Mouse (Mus musculus): ENCODE results near the gene Tmprss6. TPM values are rescaled to one million over a fixed set of nuclear protein-coding genes. Genes with fewer than 3 reads are reported as not detected.

Tmprss6 gene
- total RNA-seq, 2 experiments from 2014 or later, result not detected

- DNase-seq (ENCODE audit: low spot score), result peak; percentile 45
- intact Hi-C loops (cut with DNase I), result no loop called here
These were observed 66.5 kb downstream of the Tmprss6 start for GRCm38 (mm10) chr15:78401921-78402320.

- intact Hi-C loops (cut with DNase I), result no loop called here
These were observed 67.1 kb downstream of the Tmprss6 start for GRCm38 (mm10) chr15:78401345-78401744.

GRCm38 (mm10) chr15:78395478-78395962 lies 72.9 kb downstream of the Tmprss6 start, which contains the start of gene Tex33:
TSS of gene Tex33 (minus strand) at chr15:78395912.
- intact Hi-C loops (cut with DNase I), result no loop called here
- DNase-seq (ENCODE audit: low spot score), result no peak

More at GRCm38 (mm10) chr15:78401345-78401744, 67.1 kb downstream of the Tmprss6 start:
- no peak for DNase-seq (ENCODE audit: low spot score)

GRCm38 (mm10) chr15:78390855-78391254 lies 77.6 kb downstream of the Tmprss6 start:
- no peak for DNase-seq (ENCODE audit: low spot score)
- intact Hi-C loops (cut with DNase I), result no loop called here

Other genes with a start within 250 kb of the Tmprss6 start
- 1 to 10 TPM; 2.2 to 2.7 TPM for gene Ncf4, start 223.8 kb downstream of the Tmprss6 start, total RNA-seq (2021)
- 1 to 10 TPM in 1 of 2 experiments, under 1 TPM in 1; 0.89 to 1.4 TPM for gene Csf2rb2, start 162.9 kb downstream of the Tmprss6 start, total RNA-seq (2021)
- gene Csf2rb, start 142.9 kb downstream of the Tmprss6 start, total RNA-seq (2021), result 1 to 10 TPM; 2.5 TPM
- gene Tex33, start 72.7 kb downstream of the Tmprss6 start, total RNA-seq (2021), result not detected
- gene Tst, start 62.7 kb downstream of the Tmprss6 start, total RNA-seq (2021), result 10 to 100 TPM; 16.5 to 21.1 TPM
- gene Mpst, start 62.2 kb downstream of the Tmprss6 start, total RNA-seq (2021), result 10 to 100 TPM; 39.1 to 39.6 TPM
- 10 to 100 TPM; 35.4 to 37.3 TPM for gene Kctd17, start 40.1 kb downstream of the Tmprss6 start, total RNA-seq (2021)
- under 1 TPM; 0.06 to 0.26 TPM for gene Il2rb, start 26.6 kb upstream of the Tmprss6 start, total RNA-seq (2021)
- gene C1qtnf6, start 62.8 kb upstream of the Tmprss6 start, total RNA-seq (2021), result 10 to 100 TPM; 56.6 to 59.4 TPM
- gene Sstr3, start 76.1 kb upstream of the Tmprss6 start, total RNA-seq (2021), result not detected
- gene Rac2, start 104.1 kb upstream of the Tmprss6 start, total RNA-seq (2021), result 1 to 10 TPM; 5.1 to 5.6 TPM
- gene Cyth4, start 128.4 kb upstream of the Tmprss6 start, total RNA-seq (2021), result 1 to 10 TPM; 5.5 to 5.8 TPM

Measured in heart, postnatal 25 days (tissue).